Mouse (Mus musculus) C2C12 (cell line): ENCODE data around the gene Msx1. TPM values are rescaled to one million over a fixed set of nuclear protein-coding genes. Genes with fewer than 3 reads are reported as not detected.

Experiments used
- H3K27me3 ChIP-seq: one replicate; pipeline ENCODE4 v1.6.1; 2011; ENCODE audit not compliant: control insufficient read depth, insufficient read depth, insufficient read length
- H3K36me3 ChIP-seq: one replicate; pipeline ENCODE4 v1.6.1; 2011; ENCODE audit not compliant: control insufficient read depth, insufficient read depth
- H3K4me3 ChIP-seq: one replicate; pipeline ENCODE4 v1.5.1; 2011; ENCODE audit warnings: mild to moderate bottlenecking, control low read depth; ENCODE audit not compliant: poor library complexity, insufficient read depth, severe bottlenecking
- H3K79me2 ChIP-seq: one replicate; pipeline ENCODE4 v1.6.1; 2011; ENCODE audit not compliant: control insufficient read depth, insufficient read depth
- H3K79me3 ChIP-seq: one replicate; pipeline ENCODE4 v1.6.1; 2011; ENCODE audit warnings: low read depth, control low read depth
- H3ac ChIP-seq: one replicate; pipeline ENCODE3; 2011; ENCODE audit warnings: low read depth; ENCODE audit not compliant: control insufficient read depth, insufficient read length
- CEBPB ChIP-seq: IDR thresholded peaks from one replicate; pipeline ENCODE4 v1.6.1; 2011; ENCODE audit warnings: low read depth, mild to moderate bottlenecking, control low read depth, moderate library complexity
- CTCF ChIP-seq: IDR thresholded peaks from one replicate; pipeline ENCODE4 v1.5.1; 2011; ENCODE audit not compliant: control insufficient read depth, insufficient read depth, insufficient read length
- FOSL1 ChIP-seq: IDR thresholded peaks from one replicate; pipeline ENCODE4 v1.8.0; 2011; ENCODE audit warnings: mild to moderate bottlenecking, low read length; ENCODE audit not compliant: poor library complexity, insufficient read depth, severe bottlenecking
- MAX ChIP-seq: IDR thresholded peaks from one replicate; pipeline ENCODE4 v1.6.1; 2011; ENCODE audit warnings: mild to moderate bottlenecking, control low read depth
- MYOD1 ChIP-seq: IDR thresholded peaks from one replicate; pipeline ENCODE4 v1.6.1; 2011; ENCODE audit warnings: low read depth; ENCODE audit not compliant: control insufficient read depth, insufficient read length
- MYOG ChIP-seq: IDR thresholded peaks from one replicate; pipeline ENCODE4 v1.6.1; 2011; ENCODE audit not compliant: control insufficient read depth, insufficient read length; ENCODE audit errors: extremely low read depth
- USF1 ChIP-seq: IDR thresholded peaks from one replicate; pipeline ENCODE4 v1.6.1; 2011; ENCODE audit warnings: low read depth, mild to moderate bottlenecking, control low read depth, moderate library complexity
- polyA plus RNA-seq: library from polyadenylated mRNA; unstranded; fragments of >200 nt; fragmentation: generic; extraction: Trizol; gene quantifications from one replicate; pipeline ENCODE4 v1.2.1, GENCODE M21; 2012; ENCODE audit warnings: missing spikeins

Msx1 gene
- polyA plus RNA-seq, 1 experiment = 7.0 TPM

GRCm38 (mm10) chr5:37828591-37829295, 4.4 kb upstream of the Msx1 start:
- TF ChIP-seq USF1 = no peak
- no peak for TF ChIP-seq MYOG
- TF ChIP-seq MAX = no peak
- no peak for TF ChIP-seq MYOD1
- TF ChIP-seq FOSL1 = no peak
- no peak for TF ChIP-seq CEBPB
- TF ChIP-seq CTCF = no peak
- Histone ChIP-seq H3K4me3 (no peak overlapping the region), H3K36me3 (no peaks in the 10 kb centered on the region), H3K79me3 (no peaks in the 10 kb centered on the region), H3ac (no peak overlapping the region), H3K79me2 (peaks cover under 1% of the 10 kb centered on the region), H3K27me3 (no peaks in the 10 kb centered on the region)

DNA sequence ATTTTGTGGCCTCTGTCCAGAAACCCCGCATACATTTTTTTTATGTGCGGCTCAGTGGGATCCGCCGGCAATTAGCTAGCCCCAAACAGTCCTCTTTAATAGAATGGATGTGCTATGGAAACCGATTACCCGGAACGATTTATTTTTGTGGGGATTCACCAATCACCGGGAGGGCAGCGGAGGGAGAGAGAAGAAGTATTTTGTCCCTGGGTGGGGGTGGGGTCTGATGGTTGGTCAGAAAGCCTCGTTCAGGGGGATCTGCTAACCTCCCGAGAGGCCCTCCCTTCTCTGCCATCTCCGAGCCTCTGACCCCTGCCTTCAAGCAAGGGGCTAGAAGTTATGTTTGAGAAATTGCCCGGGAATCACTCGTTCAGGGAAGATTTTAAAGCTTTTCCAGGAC, 3.6 kb upstream of the Msx1 start:
- H3K79me2 ChIP-seq = peaks cover 8% of the 10 kb centered on the region
- H3K79me3 ChIP-seq = no peaks in the 10 kb centered on the region
- no peak for TF ChIP-seq MYOD1
- no peak for TF ChIP-seq MYOG
- no peak for TF ChIP-seq FOSL1
- no peaks in the 10 kb centered on the region for H3K36me3 ChIP-seq
- H3ac ChIP-seq = no peak overlapping the region
- no peaks in the 10 kb centered on the region for H3K27me3 ChIP-seq
- no peak overlapping the region for H3K4me3 ChIP-seq

GRCm38 (mm10) chr5:37827626-37827950, 3.2 kb upstream of the Msx1 start:
- no peak overlapping the region for H3ac ChIP-seq
- H3K36me3 ChIP-seq = no peaks in the 10 kb centered on the region
- no peaks in the 10 kb centered on the region for H3K79me3 ChIP-seq
- H3K79me2 ChIP-seq = peaks cover 8% of the 10 kb centered on the region
- no peaks in the 10 kb centered on the region for H3K27me3 ChIP-seq
- no peak overlapping the region for H3K4me3 ChIP-seq
- TF ChIP-seq MYOG = no peak
- TF ChIP-seq CEBPB = no peak
- TF ChIP-seq FOSL1 = no peak
- no peak for TF ChIP-seq CTCF
- TF ChIP-seq MAX = no peak
- TF ChIP-seq MYOD1 = no peak
- TF ChIP-seq USF1 = no peak

DNA sequence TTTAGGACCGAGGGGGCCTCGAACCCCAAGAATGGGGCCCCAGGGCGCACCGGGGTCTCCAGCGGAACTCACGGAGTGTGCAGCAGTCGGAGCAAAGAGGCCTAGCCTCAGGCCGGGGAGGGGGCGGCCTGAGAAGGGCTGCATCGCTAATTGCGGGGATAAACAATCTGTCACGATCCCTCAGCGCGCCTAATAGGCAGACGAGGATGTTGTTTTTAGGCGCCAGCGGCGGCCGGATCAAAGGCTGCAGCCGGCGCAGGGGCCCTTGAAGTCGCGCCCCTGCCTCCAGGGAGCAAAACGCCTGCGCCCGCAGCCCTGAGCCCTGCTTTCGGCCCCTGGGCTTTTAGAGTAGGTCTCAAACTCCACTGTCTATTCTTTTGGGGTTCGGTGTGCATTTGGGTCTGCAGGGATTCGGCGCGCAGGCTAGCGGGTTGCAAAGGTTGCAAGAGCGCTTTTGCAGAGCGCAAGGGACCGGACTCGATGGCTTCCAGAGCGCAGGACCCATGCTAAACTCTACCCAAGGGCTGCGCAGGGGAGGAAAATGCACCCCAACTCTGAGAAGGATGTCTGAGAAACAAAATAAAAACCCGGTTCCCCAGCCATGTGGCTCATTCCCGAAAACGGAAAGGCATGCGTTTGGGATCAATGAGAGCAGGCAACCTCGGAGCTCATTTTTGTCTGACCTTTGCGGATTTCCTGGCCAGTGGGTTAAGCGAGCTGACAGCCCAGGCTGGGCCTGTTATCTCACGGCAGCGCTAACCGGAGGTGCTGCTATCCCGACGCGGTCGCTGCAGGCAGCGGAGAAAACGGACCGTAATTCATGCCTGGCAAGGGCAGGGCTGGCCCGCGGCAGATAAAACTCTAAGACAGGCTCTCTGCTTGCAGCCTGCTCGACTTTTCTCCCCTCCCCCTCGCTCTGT, 2.6 kb upstream of the Msx1 start:
- Histone ChIP-seq H3K79me3 (no peaks in the 10 kb centered on the region), H3K4me3 (no peak overlapping the region), H3K79me2 (peaks cover 8% of the 10 kb centered on the region), H3K36me3 (no peaks in the 10 kb centered on the region), H3ac (no peak overlapping the region), H3K27me3 (no peaks in the 10 kb centered on the region)
- TF ChIP-seq FOSL1 (no peak), MYOG (no peak), MAX (no peak), CTCF (no peak), MYOD1 (no peak), USF1 (no peak), CEBPB (no peak)

GRCm38 (mm10) chr5:37825611-37826445, 1.4 kb upstream of the Msx1 start:
- Histone ChIP-seq H3K79me2 (peaks cover 8% of the 10 kb centered on the region), H3K27me3 (no peaks in the 10 kb centered on the region), H3K36me3 (peaks cover 4% of the 10 kb centered on the region), H3K4me3 (no peak overlapping the region), H3ac (no peak overlapping the region), H3K79me3 (no peaks in the 10 kb centered on the region)
- TF ChIP-seq USF1 = no peak
- no peak for TF ChIP-seq CEBPB
- no peak for TF ChIP-seq FOSL1
